Mouse (Mus musculus) heart, embryonic 14.5 days (tissue): ENCODE data around the gene B3gat3. TPM values are rescaled to one million over a fixed set of nuclear protein-coding genes. Genes with fewer than 3 reads are reported as not detected.
A peak's percentile ranks its signal among the peaks of the same experiment; 100 is the strongest.
"Not testable (repeated sequence)": the region's sequence is repeated elsewhere in the genome, so short reads cannot be mapped to it uniquely, and the experiment has no call there.

ENCODE experiments used
- ATAC-seq: fragments of 200-750 bp; cut with Nextera tagmentation; 2 replicates; pipeline ENCODE4 v1.8.0; 2017; ENCODE audit warnings: low read depth, moderate TSS enrichment; ENCODE audit not compliant: insufficient number of reproducible peaks, insufficient read depth, low FRiP score
- H3K27ac ChIP-seq, 2 experiments: fragments of 200-500 bp in 1 of 2; fragments of 300-500 bp in 1 of 2; sonication (generic) in 1 of 2; replicated peaks in 1 of 2; 2 replicates each; pipeline ENCODE4 v1.5.1; 2012 to 2014; ENCODE audit warnings: low read depth in 2 of 2, low read length in 2 of 2, control low read depth in 1 of 2, mild to moderate bottlenecking in 1 of 2, mixed read lengths in 1 of 2; ENCODE audit not compliant: control insufficient read depth in 1 of 2, insufficient read depth in 1 of 2
- H3K27me3 ChIP-seq: fragments of 300-500 bp; sonication (generic); 2 replicates; pipeline ENCODE4 v1.6.1; 2014; ENCODE audit warnings: mild to moderate bottlenecking, low read length, control low read depth; ENCODE audit not compliant: control insufficient read depth, insufficient read depth
- H3K36me3 ChIP-seq: fragments of 300-500 bp; sonication (generic); 2 replicates; pipeline ENCODE4 v1.6.1; 2014; ENCODE audit warnings: mild to moderate bottlenecking, control low read depth, low read length, mixed read lengths; ENCODE audit not compliant: control insufficient read depth, insufficient read depth
- H3K4me1 ChIP-seq, 2 experiments: fragments of 200-500 bp in 1 of 2; fragments of 300-500 bp in 1 of 2; sonication (generic) in 1 of 2; 2 replicates each; pipeline ENCODE4 v1.6.1; 2012 to 2014; ENCODE audit warnings: low read length in 2 of 2, control low read depth in 1 of 2, mixed read lengths in 1 of 2; ENCODE audit not compliant: control insufficient read depth in 2 of 2, insufficient read depth in 2 of 2
- H3K4me2 ChIP-seq: fragments of 300-500 bp; sonication (generic); 2 replicates; pipeline ENCODE4 v1.6.1; 2014; ENCODE audit warnings: mild to moderate bottlenecking, low read length
- H3K4me3 ChIP-seq, 2 experiments: fragments of 200-500 bp in 1 of 2; fragments of 300-500 bp in 1 of 2; sonication (generic) in 1 of 2; 2 replicates each; pipeline ENCODE4 v1.5.1; 2012 to 2014; ENCODE audit warnings: low read length in 2 of 2, mild to moderate bottlenecking in 2 of 2, control low read depth in 1 of 2, low read depth in 1 of 2, moderate library complexity in 1 of 2; ENCODE audit not compliant: control insufficient read depth in 1 of 2, insufficient read depth in 1 of 2
- H3K9ac ChIP-seq: fragments of 300-500 bp; sonication (generic); 2 replicates; pipeline ENCODE4 v1.6.1; 2014; ENCODE audit warnings: mild to moderate bottlenecking, low read length
- H3K9me3 ChIP-seq: fragments of 300-500 bp; sonication (generic); 2 replicates; pipeline ENCODE4 v1.6.1; 2016; ENCODE audit warnings: low read length, control low read depth; ENCODE audit not compliant: control insufficient read depth
- WGBS: fragments of 180-500 bp; shearing (Covaris S2); extraction: QIAGEN DNeasy Blood & Tissue Kit; methylation state at CpG from one replicate; pipeline ENCODE4 v1.1.7; 2014; 5-methylcytosine and 5-hydroxymethylcytosine counted together
- polyA plus RNA-seq: library from polyadenylated mRNA; unstranded; fragments of >200 nt; fragmentation: Nextera tagmentation; extraction: Ambion mirVana; gene quantifications from 2 replicates; pipeline ENCODE4 v1.2.1, GENCODE M21; 2014

B3gat3 gene
- polyA plus RNA-seq, 1 experiment from 2014 or later = 34.2 TPM

GRCm38 (mm10) chr19:8892829-8893766 lies 27.1 kb upstream of the B3gat3 start, which contains the start of gene Ints5:
Gene Ints5 (plus strand): TSS chr19:8893005.
- H3K36me3 ChIP-seq = peaks cover 40% of the 10 kb centered on the region
- ATAC-seq = peak; percentile 54; the same call in 1 of the 2 replicates
- peak within 1 kb of the TSS; percentile 82 for H3K4me2 ChIP-seq
- H3K27ac ChIP-seq = peak within 1 kb of the TSS; percentile 67 to 85
- no peaks in the 10 kb centered on the region for H3K9me3 ChIP-seq
- peaks cover 8 to 19% of the 10 kb centered on the region in 2 experiments; a peak in 3 of 4 replicates for H3K4me1 ChIP-seq
- H3K27me3 ChIP-seq = no peaks in the 10 kb centered on the region
- H3K4me3 ChIP-seq = peak within 1 kb of the TSS; percentile 90 to 92
- peak within 1 kb of the TSS; percentile 96 for H3K9ac ChIP-seq
- WGBS = 2% methylated on average over 54 of the region's 54 CpGs

- Histone ChIP-seq H3K4me3 (no peak overlapping the region), H3K9ac (no peak overlapping the region), H3K27me3 (no peaks in the 10 kb centered on the region), H3K36me3 (peaks cover 35% of the 10 kb centered on the region), H3K9me3 (no peaks in the 10 kb centered on the region), H3K4me2 (no peak overlapping the region), H3K27ac (no peak overlapping the region), H3K4me1 (peaks cover 8 to 25% of the 10 kb centered on the region in 2 experiments; a peak in 3 of 4 replicates)
- 87% methylated on average over 9 of the region's 9 CpGs for WGBS
- ATAC-seq = no peak
Observed at GRCm38 (mm10) chr19:8895397-8895960, 24.7 kb upstream of the B3gat3 start.

GRCm38 (mm10) chr19:8896231-8896630 lies 23.9 kb upstream of the B3gat3 start:
- not testable (repeated sequence) for H3K27ac ChIP-seq, ATAC-seq

GRCm38 (mm10) chr19:8897211-8897864 lies 22.8 kb upstream of the B3gat3 start:
- Histone ChIP-seq H3K4me3 (peak overlapping the region; percentile 25 to 98), H3K4me2 (peak overlapping the region; percentile 93), H3K36me3 (peaks cover 32% of the 10 kb centered on the region), H3K4me1 (peaks cover 8 to 25% of the 10 kb centered on the region in 2 experiments; a peak in 3 of 4 replicates), H3K27ac (peak overlapping the region; percentile 82 to 90), H3K9ac (peak overlapping the region; percentile 70)
- ATAC-seq = peak; percentile 26; the same call in 1 of the 2 replicates
- WGBS = 23% methylated on average over 21 of the region's 21 CpGs
- H3K27me3 ChIP-seq, H3K9me3 ChIP-seq: not testable (repeated sequence)

More at GRCm38 (mm10) chr19:8896231-8896630, 23.9 kb upstream of the B3gat3 start:
- H3K36me3 ChIP-seq = peaks cover 27% of the 10 kb centered on the region
- H3K9ac ChIP-seq, H3K9me3 ChIP-seq, H3K4me3 ChIP-seq, H3K4me2 ChIP-seq, H3K27me3 ChIP-seq: not testable (repeated sequence)
- WGBS = 88% methylated on average over 5 of the region's 5 CpGs
- peaks cover 8 to 25% of the 10 kb centered on the region in 2 experiments; a peak in 3 of 4 replicates for H3K4me1 ChIP-seq

DNA sequence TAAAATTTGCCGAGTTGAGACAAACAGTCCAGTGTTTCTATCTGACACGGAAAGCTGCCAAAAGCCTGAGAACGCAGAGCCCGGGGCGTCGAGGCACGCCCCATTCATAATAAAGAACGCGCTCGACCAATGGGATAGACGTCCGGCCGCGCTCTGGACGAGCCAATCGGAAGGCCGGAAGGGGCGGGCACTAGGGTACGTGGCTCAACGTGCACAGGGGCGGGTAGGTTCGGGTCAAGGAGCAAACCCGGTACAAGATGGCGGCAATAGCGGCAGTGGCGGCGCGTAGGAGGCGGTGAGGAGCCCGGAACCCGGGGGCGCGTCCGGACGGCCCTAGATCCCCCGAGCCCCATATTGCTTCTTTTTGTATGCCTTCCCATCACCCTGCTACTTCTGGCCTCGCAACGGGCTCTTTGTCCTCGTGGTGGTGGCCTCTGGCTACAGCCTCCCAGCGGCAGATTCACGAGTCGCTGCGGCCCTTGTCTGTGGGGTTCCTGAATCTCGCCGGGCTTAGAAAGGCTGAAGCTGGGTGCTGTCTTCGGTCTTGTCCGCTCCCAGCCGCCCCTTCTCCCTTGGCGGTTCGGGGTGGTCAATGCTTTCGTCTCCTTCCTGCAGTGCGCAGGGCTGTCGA lies 22.2 kb upstream of the B3gat3 start, which contains the start of gene Ganab:
Ganab (plus strand) TSS at position 207 of the 631 bp plus-strand sequence.
- Histone ChIP-seq H3K27me3 (no peaks in the 10 kb centered on the region), H3K4me3 (peak within 1 kb of the TSS; percentile 81 to 98), H3K36me3 (peaks cover 38% of the 10 kb centered on the region), H3K4me1 (peaks cover 8 to 25% of the 10 kb centered on the region in 2 experiments; a peak in 3 of 4 replicates), H3K9ac (peak within 1 kb of the TSS; percentile 99), H3K4me2 (peak within 1 kb of the TSS; percentile 93), H3K9me3 (no peaks in the 10 kb centered on the region), H3K27ac (peak within 1 kb of the TSS; percentile 82 to 90)
- peak; percentile 97 for ATAC-seq
- under 1% methylated on average over 53 of the region's 53 CpGs for WGBS

DNA sequence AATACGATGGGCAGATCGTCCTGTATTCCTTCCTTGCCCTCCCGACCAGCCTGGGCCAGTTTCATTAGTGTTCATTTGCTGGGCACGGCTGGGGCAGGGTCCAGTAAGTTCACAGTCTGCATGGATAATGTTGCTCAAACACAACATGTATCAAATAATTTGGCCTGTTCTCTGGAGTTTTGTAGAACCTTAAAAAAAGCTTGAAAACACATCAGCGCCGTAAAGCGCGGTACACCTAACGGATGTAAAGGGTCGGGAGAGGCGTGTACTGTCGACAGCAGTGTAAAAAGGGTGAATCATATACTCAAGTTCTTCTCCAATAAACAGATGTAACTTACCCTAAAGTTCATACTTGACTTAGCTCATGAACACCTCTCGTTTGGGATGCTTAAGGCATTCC lies 21.6 kb upstream of the B3gat3 start:
- Histone ChIP-seq H3K4me1 (peaks cover 8 to 22% of the 10 kb centered on the region in 2 experiments; a peak in 3 of 4 replicates), H3K27ac (peak overlapping the region; percentile 78 to 90), H3K9ac (peak overlapping the region; percentile 99), H3K9me3 (no peaks in the 10 kb centered on the region), H3K27me3 (no peaks in the 10 kb centered on the region), H3K4me3 (peak overlapping the region; percentile 81 to 98), H3K4me2 (peak overlapping the region; percentile 93), H3K36me3 (peaks cover 43% of the 10 kb centered on the region)
- ATAC-seq = no peak
- 4% methylated on average over 13 of the region's 13 CpGs for WGBS
